Mouse (Mus musculus): ENCODE measurements at regions not wholly inside any gene's neighbourhood (a gene's known extent, or its start where the extent isn't known, plus 50 kb on each side); places are given as distances from the start of the nearest gene placed in this dataset.
A peak's percentile ranks its signal among the peaks of the same experiment; 100 is the strongest.

- Histone ChIP-seq H3K4me3 (ENCODE audit: low read depth, low read length) (no peak overlapping the region), H3K4me1 (replicated peaks; ENCODE audit: control insufficient read depth, insufficient read depth) (no peaks in the 10 kb centered on the region), H3K36me3 (ENCODE audit: control insufficient read depth, insufficient read depth, low read length) (no peaks in the 10 kb centered on the region), H3K9me3 (ENCODE audit: control insufficient read depth, low read length) (no peaks in the 10 kb centered on the region), H3K27ac (replicated peaks) (no peak overlapping the region), H3K9ac (ENCODE audit: low read length) (no peak overlapping the region), H3K4me2 (replicated peaks; ENCODE audit: low read depth) (no peak overlapping the region), H3K27me3 (ENCODE audit: control insufficient read depth, insufficient read depth, low read length) (no peaks in the 10 kb centered on the region)
- WGBS = 77% methylated on average over 5 of the region's 5 CpGs
- TF ChIP-seq CTCF (IDR thresholded peaks at IDR 0.05; ENCODE audit: low read depth) (no peak), EP300 (optimal IDR thresholded peaks at IDR 0.05) (no peak)
- no peak for DNase-seq (ENCODE audit: low spot score)
- ATAC-seq (ENCODE audit: low FRiP score, low TSS enrichment) = no peak
Measured at GRCm38 (mm10) chr13:44451224-44451623, 278.1 kb upstream of the Jarid2 start.

- 57% methylated on average over 7 of the region's 7 CpGs for WGBS
- no peak for ATAC-seq (ENCODE audit: low FRiP score, low TSS enrichment)
Measured at GRCm38 (mm10) chr13:44453131-44453530, 276.1 kb upstream of the Jarid2 start.

DNA sequence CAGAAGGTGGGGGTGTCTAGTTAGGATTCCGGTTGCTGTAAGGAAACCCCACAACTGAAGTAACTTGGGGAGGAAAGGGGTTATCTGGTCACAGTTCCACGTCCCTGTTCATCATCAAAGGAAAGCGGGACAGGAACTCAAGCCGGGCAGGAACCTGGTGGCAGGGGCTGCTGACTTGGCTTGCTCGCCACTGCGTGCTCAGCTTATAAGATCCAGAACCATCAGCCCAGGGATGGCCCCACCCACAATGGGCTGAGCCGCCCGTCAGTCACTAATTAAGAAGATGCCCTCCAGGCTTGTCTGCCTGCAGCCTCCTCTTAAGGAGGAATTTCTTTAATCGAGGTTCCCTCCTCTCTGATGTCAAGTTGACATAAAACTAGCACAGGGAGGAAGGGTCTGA is 275.1 kb upstream of the Jarid2 start:
- Histone ChIP-seq H3K9ac (ENCODE audit: low read length) (no peak overlapping the region), H3K9me3 (ENCODE audit: control insufficient read depth, low read length) (no peaks in the 10 kb centered on the region), H3K4me2 (replicated peaks; ENCODE audit: low read depth) (no peak overlapping the region), H3K27ac (replicated peaks) (no peak overlapping the region), H3K27me3 (ENCODE audit: control insufficient read depth, insufficient read depth, low read length) (no peaks in the 10 kb centered on the region), H3K4me3 (ENCODE audit: low read depth, low read length) (no peak overlapping the region), H3K36me3 (ENCODE audit: control insufficient read depth, insufficient read depth, low read length) (no peaks in the 10 kb centered on the region), H3K4me1 (replicated peaks; ENCODE audit: control insufficient read depth, insufficient read depth) (no peaks in the 10 kb centered on the region)
- DNase-seq (ENCODE audit: low spot score) (no peak), ATAC-seq (ENCODE audit: low FRiP score, low TSS enrichment) (no peak)
- no peak for TF ChIP-seq EP300 (optimal IDR thresholded peaks at IDR 0.05)
- no peak for TF ChIP-seq CTCF (IDR thresholded peaks at IDR 0.05; ENCODE audit: low read depth)
- 60% methylated on average over 9 of the region's 9 CpGs for WGBS

More at GRCm38 (mm10) chr13:44453131-44453530, 276.1 kb upstream of the Jarid2 start:
- no peak overlapping the region for H3K9ac ChIP-seq (ENCODE audit: low read length)
- no peak overlapping the region for H3K4me3 ChIP-seq (ENCODE audit: low read depth, low read length)
- H3K4me1 ChIP-seq (replicated peaks; ENCODE audit: control insufficient read depth, insufficient read depth) = no peaks in the 10 kb centered on the region
- no peaks in the 10 kb centered on the region for H3K27me3 ChIP-seq (ENCODE audit: control insufficient read depth, insufficient read depth, low read length)
- H3K4me2 ChIP-seq (replicated peaks; ENCODE audit: low read depth) = no peak overlapping the region
- TF ChIP-seq EP300 (optimal IDR thresholded peaks at IDR 0.05) (no peak), CTCF (IDR thresholded peaks at IDR 0.05; ENCODE audit: low read depth) (no peak)
- H3K27ac ChIP-seq (replicated peaks) = no peak overlapping the region
- H3K9me3 ChIP-seq (ENCODE audit: control insufficient read depth, low read length) = no peaks in the 10 kb centered on the region
- no peak for DNase-seq (ENCODE audit: low spot score)
- no peaks in the 10 kb centered on the region for H3K36me3 ChIP-seq (ENCODE audit: control insufficient read depth, insufficient read depth, low read length)

- Histone ChIP-seq H3K4me1 (replicated peaks; ENCODE audit: control insufficient read depth, insufficient read depth) (no peaks in the 10 kb centered on the region), H3K9me3 (ENCODE audit: control insufficient read depth, low read length) (no peaks in the 10 kb centered on the region), H3K27ac (replicated peaks) (0 out of 2 replicates have a peak overlapping the region, but pooled peaks have one; percentile 13), H3K27me3 (ENCODE audit: control insufficient read depth, insufficient read depth, low read length) (no peaks in the 10 kb centered on the region), H3K4me2 (replicated peaks; ENCODE audit: low read depth) (no peak overlapping the region), H3K4me3 (ENCODE audit: low read depth, low read length) (no peak overlapping the region), H3K36me3 (ENCODE audit: control insufficient read depth, insufficient read depth, low read length) (no peaks in the 10 kb centered on the region), H3K9ac (ENCODE audit: low read length) (no peak overlapping the region)
- WGBS = 53% methylated on average over 5 of the region's 5 CpGs
- no peak for DNase-seq (ENCODE audit: low spot score)
- ATAC-seq (ENCODE audit: low FRiP score, low TSS enrichment) = no peak
- no peak for TF ChIP-seq EP300 (optimal IDR thresholded peaks at IDR 0.05)
- no peak for TF ChIP-seq CTCF (IDR thresholded peaks at IDR 0.05; ENCODE audit: low read depth)
Measured at GRCm38 (mm10) chr13:44455193-44455592, 274.1 kb upstream of the Jarid2 start.

GRCm38 (mm10) chr13:44458744-44459143 is 270.5 kb upstream of the Jarid2 start:
- Histone ChIP-seq H3K36me3 (ENCODE audit: control insufficient read depth, insufficient read depth, low read length) (no peaks in the 10 kb centered on the region), H3K9ac (ENCODE audit: low read length) (no peak overlapping the region), H3K4me3 (ENCODE audit: low read depth, low read length) (no peak overlapping the region), H3K27me3 (ENCODE audit: control insufficient read depth, insufficient read depth, low read length) (no peaks in the 10 kb centered on the region), H3K4me2 (replicated peaks; ENCODE audit: low read depth) (no peak overlapping the region), H3K9me3 (ENCODE audit: control insufficient read depth, low read length) (no peaks in the 10 kb centered on the region), H3K27ac (replicated peaks) (no peak overlapping the region), H3K4me1 (replicated peaks; ENCODE audit: control insufficient read depth, insufficient read depth) (no peaks in the 10 kb centered on the region)
- ATAC-seq (ENCODE audit: low FRiP score, low TSS enrichment) (no peak), DNase-seq (ENCODE audit: low spot score) (no peak)
- WGBS = 76% methylated on average over 3 of the region's 3 CpGs
- TF ChIP-seq CTCF (IDR thresholded peaks at IDR 0.05; ENCODE audit: low read depth) (no peak), EP300 (optimal IDR thresholded peaks at IDR 0.05) (no peak)

DNA sequence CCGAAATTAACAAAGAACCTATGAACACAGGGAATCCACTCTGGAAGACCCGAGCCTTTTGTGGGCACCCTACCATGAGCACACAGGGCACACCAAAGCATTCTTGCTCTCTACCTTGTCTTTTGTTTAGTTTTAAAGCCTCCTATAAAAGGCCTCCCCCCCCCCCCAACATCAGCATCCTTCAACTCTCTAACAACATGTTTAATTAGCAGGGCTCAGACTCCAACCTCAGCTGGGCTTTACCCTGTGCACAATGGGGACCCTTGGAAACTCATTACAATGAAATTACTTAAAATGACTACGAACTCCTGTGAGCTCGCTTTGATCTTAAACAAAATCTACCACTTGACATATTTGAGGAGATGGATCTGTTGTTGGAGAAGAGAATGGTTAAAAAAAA is 270.1 kb upstream of the Jarid2 start:
- ATAC-seq (ENCODE audit: low FRiP score, low TSS enrichment) = no peak
- 70% methylated on average over 4 of the region's 4 CpGs for WGBS
- H3K9ac ChIP-seq (ENCODE audit: low read length) = no peak overlapping the region
- no peak overlapping the region for H3K4me3 ChIP-seq (ENCODE audit: low read depth, low read length)
- no peaks in the 10 kb centered on the region for H3K27me3 ChIP-seq (ENCODE audit: control insufficient read depth, insufficient read depth, low read length)
- H3K9me3 ChIP-seq (ENCODE audit: control insufficient read depth, low read length) = no peaks in the 10 kb centered on the region
- H3K4me2 ChIP-seq (replicated peaks; ENCODE audit: low read depth) = no peak overlapping the region
- TF ChIP-seq CTCF (IDR thresholded peaks at IDR 0.05; ENCODE audit: low read depth) = no peak
- no peak for TF ChIP-seq EP300 (optimal IDR thresholded peaks at IDR 0.05)
- H3K4me1 ChIP-seq (replicated peaks; ENCODE audit: control insufficient read depth, insufficient read depth) = no peaks in the 10 kb centered on the region
- no peaks in the 10 kb centered on the region for H3K36me3 ChIP-seq (ENCODE audit: control insufficient read depth, insufficient read depth, low read length)
- no peak overlapping the region for H3K27ac ChIP-seq (replicated peaks)
- DNase-seq (ENCODE audit: low spot score) = no peak

Data from stomach, postnatal 0 days (tissue).